Mouse (Mus musculus) spleen, embryonic (tissue): ENCODE measurements at regions not wholly inside any gene's neighbourhood (a gene's known extent, or its start where the extent isn't known, plus 50 kb on each side); places are given as distances from the start of the nearest gene placed in this dataset.
"Not testable (repeated sequence)": the region's sequence is repeated elsewhere in the genome, so short reads cannot be mapped to it uniquely, and the experiment has no call there.

Experiments used
- CTCF ChIA-PET: fragments of 350-600 bp; sonication (Branson Sonifier 250); formaldehyde crosslinking; loops from one replicate; lab custom pipeline; 2022; lab: Charles Lee

- CTCF ChIA-PET = no interaction called here
Measured at GRCm38 (mm10) chr6:70160442-70160841, 631.6 kb downstream of the Rpia start.

- CTCF ChIA-PET = not testable (repeated sequence)
Measured at GRCm38 (mm10) chr6:70155771-70156170, 636.3 kb downstream of the Rpia start.

GRCm38 (mm10) chr6:70151098-70151838 lies 640.8 kb downstream of the Rpia start:
- CTCF ChIA-PET = not testable (repeated sequence)

GRCm38 (mm10) chr6:70146986-70147385 lies 645.0 kb downstream of the Rpia start:
- CTCF ChIA-PET = interaction anchor here (0.6 kb wide), 1 partner anchor 34 kb away, joined by 7 read pairs; no protein-coding TSS in a partner anchor

GRCm38 (mm10) chr6:70143341-70143740 lies 648.7 kb downstream of the Rpia start:
- CTCF ChIA-PET = not testable (repeated sequence)

GRCm38 (mm10) chr6:70116811-70117210 lies 675.2 kb downstream of the Rpia start:
- CTCF ChIA-PET = no interaction called here

GRCm38 (mm10) chr6:70111892-70112291 lies 680.1 kb downstream of the Rpia start:
- CTCF ChIA-PET = no interaction called here

- CTCF ChIA-PET = not testable (repeated sequence)
Measured at GRCm38 (mm10) chr6:70109412-70109811, 682.6 kb downstream of the Rpia start.

- CTCF ChIA-PET = no interaction called here
Measured at GRCm38 (mm10) chr6:70103781-70104180, 688.3 kb downstream of the Rpia start.

- CTCF ChIA-PET = not testable (repeated sequence)
Measured at GRCm38 (mm10) chr6:70103174-70103573, 688.9 kb downstream of the Rpia start.

- CTCF ChIA-PET = no interaction called here
Measured at GRCm38 (mm10) chr6:70088041-70088440, 704.0 kb downstream of the Rpia start.

- CTCF ChIA-PET = no interaction called here
Measured at GRCm38 (mm10) chr6:70073841-70074240, 718.2 kb downstream of the Rpia start.

GRCm38 (mm10) chr6:70072007-70072406 lies 720.0 kb downstream of the Rpia start:
- CTCF ChIA-PET = interaction anchor here (0.6 kb wide), 1 partner anchor 1336 kb away, joined by 3 read pairs; no protein-coding TSS in a partner anchor

GRCm38 (mm10) chr6:70067716-70068415 lies 724.2 kb downstream of the Rpia start:
- CTCF ChIA-PET = no interaction called here

GRCm38 (mm10) chr6:70059028-70059427 lies 733.0 kb downstream of the Rpia start:
- CTCF ChIA-PET = no interaction called here

GRCm38 (mm10) chr6:70058374-70058773 lies 733.7 kb downstream of the Rpia start:
- CTCF ChIA-PET = no interaction called here

- CTCF ChIA-PET = no interaction called here
Measured at GRCm38 (mm10) chr6:70040894-70041293, 751.1 kb downstream of the Rpia start.

- CTCF ChIA-PET = no interaction called here
Measured at GRCm38 (mm10) chr6:70033674-70034073, 758.4 kb downstream of the Rpia start.

- CTCF ChIA-PET = no interaction called here
Measured at GRCm38 (mm10) chr6:70011555-70011954, 780.5 kb downstream of the Rpia start.
